Mouse (Mus musculus): ENCODE data around the gene Foxf1. TPM values are rescaled to one million over a fixed set of nuclear protein-coding genes. Genes with fewer than 3 reads are reported as not detected.

The Foxf1 gene
- polyA plus RNA-seq, 1 experiment from 2014 or later = 129 TPM

- H3K27ac ChIP-seq (ENCODE audit: low read depth) = peak overlapping the region; percentile 98
- H3K36me3 ChIP-seq (ENCODE audit: control insufficient read depth, insufficient read depth, low read length) = no peaks in the 10 kb centered on the region
- H3K4me1 ChIP-seq (replicated peaks; ENCODE audit: control insufficient read depth, insufficient read depth, low read length) = peaks cover 9% of the 10 kb centered on the region
- no peaks in the 10 kb centered on the region for H3K9me3 ChIP-seq (ENCODE audit: control insufficient read depth, low read length)
- peaks cover 76% of the 10 kb centered on the region for H3K27me3 ChIP-seq (replicated peaks; ENCODE audit: control insufficient read depth, insufficient read depth, low read length)
- H3K4me3 ChIP-seq (ENCODE audit: low read depth, low read length) = peak overlapping the region; percentile 80
- H3K9ac ChIP-seq (ENCODE audit: low read length) = peak overlapping the region; percentile 97
- 10% methylated on average over 7 of the region's 7 CpGs for WGBS
- ATAC-seq (replicated peaks; ENCODE audit: low FRiP score, low TSS enrichment, low read depth) = no peak
- peak; percentile 63 for DNase-seq (ENCODE audit: low spot score)
- H3K4me2 ChIP-seq (ENCODE audit: low read length) = peak overlapping the region; percentile 79
Observed at GRCm38 (mm10) chr8:121079201-121079600, 5.0 kb upstream of the Foxf1 start.

- Histone ChIP-seq H3K27me3 (replicated peaks; ENCODE audit: control insufficient read depth, insufficient read depth, low read length) (peaks cover 78% of the 10 kb centered on the region), H3K9ac (ENCODE audit: low read length) (peak overlapping the region; percentile 97), H3K4me3 (ENCODE audit: low read depth, low read length) (peak overlapping the region; percentile 80), H3K4me1 (replicated peaks; ENCODE audit: control insufficient read depth, insufficient read depth, low read length) (peaks cover 9% of the 10 kb centered on the region), H3K36me3 (ENCODE audit: control insufficient read depth, insufficient read depth, low read length) (no peaks in the 10 kb centered on the region), H3K4me2 (ENCODE audit: low read length) (peak overlapping the region; percentile 79), H3K9me3 (ENCODE audit: control insufficient read depth, low read length) (no peaks in the 10 kb centered on the region), H3K27ac (ENCODE audit: low read depth) (peak overlapping the region; percentile 98)
- DNase-seq (ENCODE audit: low spot score) (peak; percentile 72), ATAC-seq (replicated peaks; ENCODE audit: low FRiP score, low TSS enrichment, low read depth) (no peak)
- WGBS = 12% methylated on average over 12 of the region's 12 CpGs
Observed at GRCm38 (mm10) chr8:121079944-121080343, 4.2 kb upstream of the Foxf1 start.

- H3K36me3 ChIP-seq (ENCODE audit: control insufficient read depth, insufficient read depth, low read length) = no peaks in the 10 kb centered on the region
- no peaks in the 10 kb centered on the region for H3K9me3 ChIP-seq (ENCODE audit: control insufficient read depth, low read length)
- peak overlapping the region; percentile 80 for H3K4me3 ChIP-seq (ENCODE audit: low read depth, low read length)
- peak overlapping the region; percentile 79 for H3K4me2 ChIP-seq (ENCODE audit: low read length)
- peak overlapping the region; percentile 98 for H3K27ac ChIP-seq (ENCODE audit: low read depth)
- peak overlapping the region; percentile 97 for H3K9ac ChIP-seq (ENCODE audit: low read length)
- DNase-seq (ENCODE audit: low spot score) (peak; percentile 76), ATAC-seq (replicated peaks; ENCODE audit: low FRiP score, low TSS enrichment, low read depth) (no peak)
- H3K27me3 ChIP-seq (replicated peaks; ENCODE audit: control insufficient read depth, insufficient read depth, low read length) = peaks cover 75% of the 10 kb centered on the region
- H3K4me1 ChIP-seq (replicated peaks; ENCODE audit: control insufficient read depth, insufficient read depth, low read length) = peaks cover 9% of the 10 kb centered on the region
- WGBS = under 1% methylated on average over 49 of the region's 49 CpGs
Observed at GRCm38 (mm10) chr8:121080361-121081090, 3.7 kb upstream of the Foxf1 start.

GRCm38 (mm10) chr8:121081398-121081797 is 2.8 kb upstream of the Foxf1 start:
- 4% methylated on average over 7 of the region's 7 CpGs for WGBS
- Histone ChIP-seq H3K9ac (ENCODE audit: low read length) (peak overlapping the region; percentile 97), H3K4me3 (ENCODE audit: low read depth, low read length) (peak overlapping the region; percentile 80), H3K27me3 (replicated peaks; ENCODE audit: control insufficient read depth, insufficient read depth, low read length) (peaks cover 79% of the 10 kb centered on the region), H3K27ac (ENCODE audit: low read depth) (peak overlapping the region; percentile 98), H3K36me3 (ENCODE audit: control insufficient read depth, insufficient read depth, low read length) (peaks cover 5% of the 10 kb centered on the region; the same call in 1 of the 2 replicates), H3K4me2 (ENCODE audit: low read length) (peak overlapping the region; percentile 79), H3K9me3 (ENCODE audit: control insufficient read depth, low read length) (no peaks in the 10 kb centered on the region), H3K4me1 (replicated peaks; ENCODE audit: control insufficient read depth, insufficient read depth, low read length) (peaks cover 9% of the 10 kb centered on the region)
- DNase-seq (ENCODE audit: low spot score) (peak; percentile 69), ATAC-seq (replicated peaks; ENCODE audit: low FRiP score, low TSS enrichment, low read depth) (no peak)

GRCm38 (mm10) chr8:121082218-121083092 is 1.7 kb upstream of the Foxf1 start:
- Histone ChIP-seq H3K27ac (ENCODE audit: low read depth) (peak overlapping the region; percentile 98), H3K9ac (ENCODE audit: low read length) (peak overlapping the region; percentile 97), H3K4me3 (ENCODE audit: low read depth, low read length) (peak overlapping the region; percentile 80), H3K36me3 (ENCODE audit: control insufficient read depth, insufficient read depth, low read length) (peaks cover 15% of the 10 kb centered on the region), H3K9me3 (ENCODE audit: control insufficient read depth, low read length) (no peaks in the 10 kb centered on the region), H3K4me1 (replicated peaks; ENCODE audit: control insufficient read depth, insufficient read depth, low read length) (peaks cover 7% of the 10 kb centered on the region), H3K27me3 (replicated peaks; ENCODE audit: control insufficient read depth, insufficient read depth, low read length) (peaks cover 76% of the 10 kb centered on the region), H3K4me2 (ENCODE audit: low read length) (peak overlapping the region; percentile 79)
- 2% methylated on average over 57 of the region's 57 CpGs for WGBS
- ATAC-seq (replicated peaks; ENCODE audit: low FRiP score, low TSS enrichment, low read depth) = no peak
- DNase-seq (ENCODE audit: low spot score) = peak; percentile 77

GRCm38 (mm10) chr8:121083093-121083935 is 872 bp upstream of the Foxf1 start:
- H3K36me3 ChIP-seq (ENCODE audit: control insufficient read depth, insufficient read depth, low read length) = peaks cover 16% of the 10 kb centered on the region
- DNase-seq (ENCODE audit: low spot score) = peak; percentile 89
- peak; percentile 70 for ATAC-seq (replicated peaks; ENCODE audit: low FRiP score, low TSS enrichment, low read depth)
- H3K4me2 ChIP-seq (ENCODE audit: low read length) = peak overlapping the region; percentile 79
- WGBS = under 1% methylated on average over 86 of the region's 89 CpGs
- peak overlapping the region; percentile 98 for H3K27ac ChIP-seq (ENCODE audit: low read depth)
- H3K27me3 ChIP-seq (replicated peaks; ENCODE audit: control insufficient read depth, insufficient read depth, low read length) = peaks cover 73% of the 10 kb centered on the region
- peaks cover 4% of the 10 kb centered on the region; the same call in 1 of the 2 replicates for H3K4me1 ChIP-seq (replicated peaks; ENCODE audit: control insufficient read depth, insufficient read depth, low read length)
- H3K9ac ChIP-seq (ENCODE audit: low read length) = peak overlapping the region; percentile 97
- no peaks in the 10 kb centered on the region for H3K9me3 ChIP-seq (ENCODE audit: control insufficient read depth, low read length)
- H3K4me3 ChIP-seq (ENCODE audit: low read depth, low read length) = peak overlapping the region; percentile 80

GRCm38 (mm10) chr8:121083936-121084209 is 313 bp upstream of the Foxf1 start:
- H3K27ac ChIP-seq (ENCODE audit: low read depth) = peak overlapping the region; percentile 98
- peak overlapping the region; percentile 97 for H3K9ac ChIP-seq (ENCODE audit: low read length)
- peak overlapping the region; percentile 80 for H3K4me3 ChIP-seq (ENCODE audit: low read depth, low read length)
- peaks cover 21% of the 10 kb centered on the region for H3K36me3 ChIP-seq (ENCODE audit: control insufficient read depth, insufficient read depth, low read length)
- H3K9me3 ChIP-seq (ENCODE audit: control insufficient read depth, low read length) = no peaks in the 10 kb centered on the region
- peaks cover 1% of the 10 kb centered on the region; the same call in 1 of the 2 replicates for H3K4me1 ChIP-seq (replicated peaks; ENCODE audit: control insufficient read depth, insufficient read depth, low read length)
- ATAC-seq (replicated peaks; ENCODE audit: low FRiP score, low TSS enrichment, low read depth) (peak; percentile 68), DNase-seq (ENCODE audit: low spot score) (no peak)
- H3K4me2 ChIP-seq (ENCODE audit: low read length) = peak overlapping the region; percentile 79
- H3K27me3 ChIP-seq (replicated peaks; ENCODE audit: control insufficient read depth, insufficient read depth, low read length) = peaks cover 70% of the 10 kb centered on the region
- 0% methylated on average over 15 of the region's 27 CpGs for WGBS

GRCm38 (mm10) chr8:121085011-121085410 is 825 bp downstream of the Foxf1 start:
- H3K4me1 ChIP-seq (replicated peaks; ENCODE audit: control insufficient read depth, insufficient read depth, low read length) = peaks cover 3% of the 10 kb centered on the region
- no peaks in the 10 kb centered on the region for H3K9me3 ChIP-seq (ENCODE audit: control insufficient read depth, low read length)
- DNase-seq (ENCODE audit: low spot score) (no peak), ATAC-seq (replicated peaks; ENCODE audit: low FRiP score, low TSS enrichment, low read depth) (no peak)
- H3K36me3 ChIP-seq (ENCODE audit: control insufficient read depth, insufficient read depth, low read length) = peaks cover 31% of the 10 kb centered on the region
- H3K9ac ChIP-seq (ENCODE audit: low read length) = peak overlapping the region; percentile 97
- under 1% methylated on average over 30 of the region's 30 CpGs for WGBS
- H3K4me2 ChIP-seq (ENCODE audit: low read length) = peak overlapping the region; percentile 79
- peak overlapping the region; percentile 98 for H3K27ac ChIP-seq (ENCODE audit: low read depth)
- H3K27me3 ChIP-seq (replicated peaks; ENCODE audit: control insufficient read depth, insufficient read depth, low read length) = peaks cover 70% of the 10 kb centered on the region
- peak overlapping the region; percentile 80 for H3K4me3 ChIP-seq (ENCODE audit: low read depth, low read length)
